Mouse (Mus musculus) megakaryocyte, embryonic 14.5 days (primary cell): ENCODE measurements around the gene Ptpdc1.

Experiments used
- FLI1 ChIP-seq: IDR thresholded peaks from 2 replicates; pipeline ENCODE4 v1.6.1; 2012; ENCODE audit warnings: low read length, inconsistent platforms, mixed read lengths
- GATA1 ChIP-seq: IDR thresholded peaks from 3 replicates; pipeline ENCODE4 v1.6.1; 2012; ENCODE audit warnings: mixed read lengths, low read length, inconsistent platforms, borderline replicate concordance

- TF ChIP-seq GATA1 (no peak), FLI1 (no peak)
Measured at GRCm38 (mm10) chr13:48614525-48614924, 10.9 kb downstream of the Ptpdc1 start.
